Mouse (Mus musculus): ENCODE results near the gene Ptms. TPM values are rescaled to one million over a fixed set of nuclear protein-coding genes. Genes with fewer than 3 reads are reported as not detected.

The Ptms gene
- polyA plus RNA-seq, 1 experiment = 820 TPM

GRCm38 (mm10) chr6:124953991-124954715 lies 34.2 kb upstream of the Ptms start:
- no peak for TF ChIP-seq POLR2A (IDR thresholded peaks at IDR 0.05; ENCODE audit: borderline replicate concordance, low read depth, low read length)
- TF ChIP-seq CTCF (IDR thresholded peaks at IDR 0.05; ENCODE audit: low read depth, low read length) = no peak
- H3K4me1 ChIP-seq (ENCODE audit: control insufficient read depth, insufficient read depth, low read length) = no peaks in the 10 kb centered on the region
- H3K27ac ChIP-seq (ENCODE audit: insufficient read depth, low read depth, low read length) = no peak overlapping the region
- no peak overlapping the region for H3K4me3 ChIP-seq (ENCODE audit: insufficient read depth, low read length)

- Histone ChIP-seq H3K4me1 (ENCODE audit: control insufficient read depth, insufficient read depth, low read length) (no peaks in the 10 kb centered on the region), H3K27ac (ENCODE audit: insufficient read depth, low read depth, low read length) (no peak overlapping the region), H3K4me3 (ENCODE audit: insufficient read depth, low read length) (no peak overlapping the region)
- TF ChIP-seq POLR2A (IDR thresholded peaks at IDR 0.05; ENCODE audit: borderline replicate concordance, low read depth, low read length) (no peak), CTCF (IDR thresholded peaks at IDR 0.05; ENCODE audit: low read depth, low read length) (no peak)
Measured at GRCm38 (mm10) chr6:124943526-124943925, 23.6 kb upstream of the Ptms start.

GRCm38 (mm10) chr6:124941679-124942078 lies 21.8 kb upstream of the Ptms start:
- Histone ChIP-seq H3K4me1 (ENCODE audit: control insufficient read depth, insufficient read depth, low read length) (no peaks in the 10 kb centered on the region), H3K27ac (ENCODE audit: insufficient read depth, low read depth, low read length) (no peak overlapping the region), H3K4me3 (ENCODE audit: insufficient read depth, low read length) (no peak overlapping the region)
- TF ChIP-seq POLR2A (IDR thresholded peaks at IDR 0.05; ENCODE audit: borderline replicate concordance, low read depth, low read length) (no peak), CTCF (IDR thresholded peaks at IDR 0.05; ENCODE audit: low read depth, low read length) (no peak)

- no peak overlapping the region for H3K4me3 ChIP-seq (ENCODE audit: insufficient read depth, low read length)
- H3K27ac ChIP-seq (ENCODE audit: insufficient read depth, low read depth, low read length) = no peak overlapping the region
- H3K4me1 ChIP-seq (ENCODE audit: control insufficient read depth, insufficient read depth, low read length) = no peaks in the 10 kb centered on the region
- no peak for TF ChIP-seq CTCF (IDR thresholded peaks at IDR 0.05; ENCODE audit: low read depth, low read length)
- TF ChIP-seq POLR2A (IDR thresholded peaks at IDR 0.05; ENCODE audit: borderline replicate concordance, low read depth, low read length) = no peak
Measured at GRCm38 (mm10) chr6:124938554-124938953, 18.7 kb upstream of the Ptms start.

GRCm38 (mm10) chr6:124937493-124937892 lies 17.6 kb upstream of the Ptms start:
- H3K4me3 ChIP-seq (ENCODE audit: insufficient read depth, low read length) = no peak overlapping the region
- peaks cover 3% of the 10 kb centered on the region for H3K4me1 ChIP-seq (ENCODE audit: control insufficient read depth, insufficient read depth, low read length)
- TF ChIP-seq CTCF (IDR thresholded peaks at IDR 0.05; ENCODE audit: low read depth, low read length) = no peak
- TF ChIP-seq POLR2A (IDR thresholded peaks at IDR 0.05; ENCODE audit: borderline replicate concordance, low read depth, low read length) = no peak
- no peak overlapping the region for H3K27ac ChIP-seq (ENCODE audit: insufficient read depth, low read depth, low read length)

- Histone ChIP-seq H3K4me3 (ENCODE audit: insufficient read depth, low read length) (no peak overlapping the region), H3K4me1 (ENCODE audit: control insufficient read depth, insufficient read depth, low read length) (peaks cover 8% of the 10 kb centered on the region), H3K27ac (ENCODE audit: insufficient read depth, low read depth, low read length) (no peak overlapping the region)
- TF ChIP-seq POLR2A (IDR thresholded peaks at IDR 0.05; ENCODE audit: borderline replicate concordance, low read depth, low read length) (no peak), CTCF (IDR thresholded peaks at IDR 0.05; ENCODE audit: low read depth, low read length) (no peak)
Measured at GRCm38 (mm10) chr6:124936681-124937080, 16.8 kb upstream of the Ptms start.

- Histone ChIP-seq H3K4me1 (ENCODE audit: control insufficient read depth, insufficient read depth, low read length) (peaks cover 14% of the 10 kb centered on the region), H3K4me3 (ENCODE audit: insufficient read depth, low read length) (no peak overlapping the region), H3K27ac (ENCODE audit: insufficient read depth, low read depth, low read length) (no peak overlapping the region)
- no peak for TF ChIP-seq CTCF (IDR thresholded peaks at IDR 0.05; ENCODE audit: low read depth, low read length)
- TF ChIP-seq POLR2A (IDR thresholded peaks at IDR 0.05; ENCODE audit: borderline replicate concordance, low read depth, low read length) = no peak
Measured at GRCm38 (mm10) chr6:124934670-124935069, 14.8 kb upstream of the Ptms start.

GRCm38 (mm10) chr6:124933127-124933526 lies 13.2 kb upstream of the Ptms start:
- Histone ChIP-seq H3K27ac (ENCODE audit: insufficient read depth, low read depth, low read length) (no peak overlapping the region), H3K4me3 (ENCODE audit: insufficient read depth, low read length) (no peak overlapping the region), H3K4me1 (ENCODE audit: control insufficient read depth, insufficient read depth, low read length) (peaks cover 14% of the 10 kb centered on the region)
- TF ChIP-seq POLR2A (IDR thresholded peaks at IDR 0.05; ENCODE audit: borderline replicate concordance, low read depth, low read length) (no peak), CTCF (IDR thresholded peaks at IDR 0.05; ENCODE audit: low read depth, low read length) (no peak)

- peaks cover 14% of the 10 kb centered on the region for H3K4me1 ChIP-seq (ENCODE audit: control insufficient read depth, insufficient read depth, low read length)
- TF ChIP-seq POLR2A (IDR thresholded peaks at IDR 0.05; ENCODE audit: borderline replicate concordance, low read depth, low read length) = no peak
- no peak for TF ChIP-seq CTCF (IDR thresholded peaks at IDR 0.05; ENCODE audit: low read depth, low read length)
- peak overlapping the region; percentile 91 for H3K4me3 ChIP-seq (ENCODE audit: insufficient read depth, low read length)
- no peak overlapping the region for H3K27ac ChIP-seq (ENCODE audit: insufficient read depth, low read depth, low read length)
Measured at GRCm38 (mm10) chr6:124932314-124932695, 12.4 kb upstream of the Ptms start.

GRCm38 (mm10) chr6:124931525-124932313 lies 11.8 kb upstream of the Ptms start:
- peaks cover 14% of the 10 kb centered on the region for H3K4me1 ChIP-seq (ENCODE audit: control insufficient read depth, insufficient read depth, low read length)
- peak overlapping the region; percentile 91 for H3K4me3 ChIP-seq (ENCODE audit: insufficient read depth, low read length)
- H3K27ac ChIP-seq (ENCODE audit: insufficient read depth, low read depth, low read length) = peak overlapping the region; percentile 73
- no peak for TF ChIP-seq POLR2A (IDR thresholded peaks at IDR 0.05; ENCODE audit: borderline replicate concordance, low read depth, low read length)
- TF ChIP-seq CTCF (IDR thresholded peaks at IDR 0.05; ENCODE audit: low read depth, low read length) = no peak

All from bone marrow macrophage, adult 2 months (primary cell).